Mouse (Mus musculus) skeletal muscle tissue, postnatal 0 days (tissue): Measurements from ENCODE around the gene Prdm2. TPM values are rescaled to one million over a fixed set of nuclear protein-coding genes. Genes with fewer than 3 reads are reported as not detected.

Source experiments
- microRNA-seq, 2 experiments: library from miRNA; unstranded; fragments of <30 nt; microRNA quantifications; one replicate each; pipeline ENCODE4; 2016
- polyA plus RNA-seq: library from polyadenylated mRNA; unstranded; fragments of >200 nt; fragmentation: Nextera tagmentation; extraction: Ambion mirVana; gene quantifications from 2 replicates; pipeline ENCODE4 v1.2.1, GENCODE M21; 2015

Gene Prdm2
- 5.7 and 6.0 TPM in 2 replicates for polyA plus RNA-seq

GRCm38 (mm10) chr4:143212341-143213174 is at the start of gene Prdm2:
TSS of gene Prdm2 (minus strand) at chr4:143212995.

Small RNA genes lying within 50 kb of the gene (microRNA-seq; reads per million reads assigned to microRNA genes)
- gene Mir7021, result 2.4 to 2.8 reads per million in 2 experiments

Other genes starting within 250 kb of the Prdm2 start
- 38.2 and 39.6 TPM in 2 replicates for gene Pdpn, start 86.6 kb upstream of the Prdm2 start, polyA plus RNA-seq
- gene Lrrc38, start 136.8 kb upstream of the Prdm2 start, polyA plus RNA-seq, result 6.4 and 7.8 TPM in 2 replicates
- gene Pramel1, start 181.4 kb upstream of the Prdm2 start, polyA plus RNA-seq, result not detected in 2 replicates
- gene Pramef8, start 199.4 kb upstream of the Prdm2 start, polyA plus RNA-seq, result 8.2 and 9.1 TPM in 2 replicates
- gene Oog4, start 237.3 kb upstream of the Prdm2 start, polyA plus RNA-seq, result not detected in 2 replicates